In the genomic region with DNA sequence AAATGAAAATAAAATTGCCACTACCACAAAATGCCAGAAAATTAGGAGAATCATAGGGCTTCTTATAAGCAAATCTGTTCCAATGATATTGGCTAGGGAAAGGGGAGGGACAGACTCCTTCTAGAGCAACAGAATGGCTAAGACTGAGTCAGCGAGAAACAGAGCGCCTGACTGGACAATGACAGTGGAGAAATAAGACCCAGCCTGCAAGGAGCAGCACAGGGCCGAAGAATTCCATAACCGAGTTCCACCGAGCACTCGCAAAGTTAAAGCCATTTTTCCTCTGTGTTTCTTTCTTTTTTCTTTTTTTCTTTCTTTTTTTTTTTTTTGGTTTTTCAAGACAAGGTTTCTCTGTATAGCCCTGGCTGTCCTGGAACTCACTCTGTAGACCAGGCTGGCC, we compare ENCODE assay signal across 10 mouse cellular contexts.
"Had no signal": no experiment of that assay in that cellular context is flagged by ENCODE, and none has a peak within 500 bp of the region (broad histone marks: within the 10 kb centered on the region; RNA-seq: fewer than 3 reads in every experiment).

No protein-coding gene starts in this region.

- H3K9ac ChIP-seq: limb, embryonic 15.5 days; liver, embryonic 13.5 days; liver, postnatal 0 days; midbrain, embryonic 13.5 days; stomach, embryonic 15.5 days had no signal

- H3K4me2 ChIP-seq: limb, embryonic 15.5 days; liver, embryonic 13.5 days; midbrain, embryonic 13.5 days; stomach, embryonic 15.5 days had no signal

- DNase-seq: kidney, adult 18-20 months; liver, embryonic 13.5 days; liver, postnatal 0 days; lung, postnatal 36 days; right cerebral cortex, postnatal 14 days; thymus, postnatal 36 days had no signal

- H3K4me3 ChIP-seq: left cerebral cortex, adult 2 months; limb, embryonic 15.5 days; liver, embryonic 13.5 days; midbrain, embryonic 13.5 days; stomach, embryonic 15.5 days had no signal

- H3K36me3 ChIP-seq: limb, embryonic 15.5 days; liver, embryonic 13.5 days; midbrain, embryonic 13.5 days; stomach, embryonic 15.5 days had no signal

- ATAC-seq: liver, postnatal 0 days had no signal

- H3K27me3 ChIP-seq: limb, embryonic 15.5 days; liver, embryonic 13.5 days; midbrain, embryonic 13.5 days; stomach, embryonic 15.5 days had no signal

- H3K9me3 ChIP-seq: limb, embryonic 15.5 days; liver, embryonic 13.5 days; midbrain, embryonic 13.5 days; stomach, embryonic 15.5 days had no signal

- H3K27ac ChIP-seq: left cerebral cortex, adult 2 months; limb, embryonic 15.5 days; liver, embryonic 13.5 days; midbrain, embryonic 13.5 days; stomach, embryonic 15.5 days had no signal

- H3K4me1 ChIP-seq: stomach, embryonic 15.5 days had no signal
